Mouse (Mus musculus) kidney, embryonic 16.5 days (tissue): ENCODE data around the gene Ppa2. TPM values are rescaled to one million over a fixed set of nuclear protein-coding genes. Genes with fewer than 3 reads are reported as not detected.

ENCODE experiments used
- ATAC-seq: fragments of 200-750 bp; cut with Nextera tagmentation; 2 replicates; pipeline ENCODE4 v1.8.0; 2017; ENCODE audit warnings: moderate TSS enrichment; ENCODE audit not compliant: low FRiP score, low TSS enrichment
- H3K27ac ChIP-seq: fragments of 300-500 bp; sonication (generic); 2 replicates; pipeline ENCODE4 v1.5.1; 2014; ENCODE audit warnings: low read length
- H3K27me3 ChIP-seq: fragments of 300-500 bp; sonication (generic); 2 replicates; pipeline ENCODE4 v1.6.1; 2014; ENCODE audit warnings: low read length, control low read depth, mixed read lengths; ENCODE audit not compliant: insufficient read depth
- H3K36me3 ChIP-seq: fragments of 300-500 bp; sonication (generic); 2 replicates; pipeline ENCODE4 v1.6.1; 2014; ENCODE audit warnings: low read length, control low read depth, mixed read lengths; ENCODE audit not compliant: insufficient read depth
- H3K4me1 ChIP-seq: fragments of 300-500 bp; sonication (generic); 2 replicates; pipeline ENCODE4 v1.6.1; 2014; ENCODE audit warnings: low read length, control low read depth, mixed read lengths; ENCODE audit not compliant: insufficient read depth
- H3K4me2 ChIP-seq: fragments of 300-500 bp; sonication (generic); replicated peaks from 2 replicates; pipeline ENCODE4 v1.6.1; 2014; ENCODE audit warnings: low read depth, low read length
- H3K4me3 ChIP-seq: fragments of 300-500 bp; sonication (generic); 2 replicates; pipeline ENCODE4 v1.5.1; 2014; ENCODE audit warnings: mild to moderate bottlenecking, low read length
- H3K9ac ChIP-seq: fragments of 300-500 bp; sonication (generic); replicated peaks from 2 replicates; pipeline ENCODE4 v1.6.1; 2014; ENCODE audit warnings: low read length
- H3K9me3 ChIP-seq: fragments of 300-500 bp; sonication (generic); 2 replicates; pipeline ENCODE4 v1.6.1; 2016; ENCODE audit warnings: low read length, control low read depth
- WGBS: fragments of 180-500 bp; shearing (Covaris S2); extraction: QIAGEN DNeasy Blood & Tissue Kit; methylation state at CpG from one replicate; pipeline ENCODE4 v1.1.7; 2014; 5-methylcytosine and 5-hydroxymethylcytosine counted together
- polyA plus RNA-seq: library from polyadenylated mRNA; unstranded; fragments of >200 nt; fragmentation: Nextera tagmentation; extraction: Ambion mirVana; gene quantifications from 2 replicates; pipeline ENCODE4 v1.2.1, GENCODE M21; 2015

Gene Ppa2
- polyA plus RNA-seq, 1 experiment from 2014 or later = 114 TPM

- Histone ChIP-seq H3K27ac (no peak overlapping the region), H3K27me3 (no peaks in the 10 kb centered on the region), H3K9ac (no peak overlapping the region), H3K4me3 (no peak overlapping the region), H3K4me2 (no peak overlapping the region), H3K9me3 (no peaks in the 10 kb centered on the region), H3K4me1 (no peaks in the 10 kb centered on the region), H3K36me3 (no peaks in the 10 kb centered on the region)
- ATAC-seq = no peak
- 87% methylated on average over 9 of the region's 9 CpGs for WGBS
These were observed 56.2 kb downstream of the Ppa2 start for GRCm38 (mm10) chr3:133366096-133366495.

DNA sequence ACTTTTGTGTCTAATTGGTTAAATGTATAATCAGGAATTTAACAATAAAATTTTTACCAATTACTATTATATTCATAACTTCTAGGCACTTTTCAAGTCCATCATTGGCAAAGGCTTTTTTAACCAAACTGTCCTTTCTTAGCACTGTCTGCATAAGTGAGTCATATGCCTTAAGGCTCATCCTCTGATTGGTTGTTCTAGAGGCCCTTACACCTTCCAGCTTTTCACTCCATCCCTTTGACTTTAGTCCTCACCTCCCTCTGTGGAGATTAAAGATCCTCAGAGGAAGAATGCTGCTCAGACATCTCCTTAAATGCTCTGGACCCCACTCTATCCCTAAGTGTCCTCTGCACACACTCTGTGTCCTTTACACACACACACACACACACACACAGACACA is 68.3 kb downstream of the Ppa2 start:
- Histone ChIP-seq H3K9me3 (peaks cover 22% of the 10 kb centered on the region), H3K36me3 (peaks cover 43% of the 10 kb centered on the region), H3K4me1 (no peaks in the 10 kb centered on the region), H3K4me3 (no peak overlapping the region), H3K9ac (no peak overlapping the region), H3K27me3 (no peaks in the 10 kb centered on the region), H3K4me2 (no peak overlapping the region), H3K27ac (no peak overlapping the region)
- no peak for ATAC-seq

DNA sequence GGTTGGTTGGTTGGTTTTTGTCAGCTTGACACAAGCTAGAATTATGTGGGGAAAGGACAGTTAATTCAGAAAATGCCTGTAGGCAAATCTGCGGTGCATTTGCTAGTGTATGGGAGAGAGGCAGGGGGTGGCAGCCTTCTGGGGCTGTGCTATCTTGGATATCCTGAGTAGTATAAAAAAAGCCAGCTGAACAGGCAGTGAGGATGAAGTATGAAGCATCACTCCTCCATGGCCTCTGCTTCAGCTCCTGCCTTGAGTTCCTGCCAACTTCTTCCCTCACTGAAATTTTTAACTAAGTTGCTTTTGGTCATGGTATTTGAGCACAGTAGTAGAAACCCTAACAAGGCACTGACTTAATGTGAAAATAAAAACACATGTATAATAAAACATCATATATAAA is 70.1 kb downstream of the Ppa2 start:
- ATAC-seq = no peak
- Histone ChIP-seq H3K36me3 (peaks cover 36% of the 10 kb centered on the region), H3K27ac (no peak overlapping the region), H3K9me3 (peaks cover 21% of the 10 kb centered on the region), H3K4me2 (no peak overlapping the region), H3K4me1 (no peaks in the 10 kb centered on the region), H3K4me3 (no peak overlapping the region), H3K9ac (no peak overlapping the region), H3K27me3 (no peaks in the 10 kb centered on the region)
- WGBS = 96% methylated on average over 1 of the region's 1 CpGs

DNA sequence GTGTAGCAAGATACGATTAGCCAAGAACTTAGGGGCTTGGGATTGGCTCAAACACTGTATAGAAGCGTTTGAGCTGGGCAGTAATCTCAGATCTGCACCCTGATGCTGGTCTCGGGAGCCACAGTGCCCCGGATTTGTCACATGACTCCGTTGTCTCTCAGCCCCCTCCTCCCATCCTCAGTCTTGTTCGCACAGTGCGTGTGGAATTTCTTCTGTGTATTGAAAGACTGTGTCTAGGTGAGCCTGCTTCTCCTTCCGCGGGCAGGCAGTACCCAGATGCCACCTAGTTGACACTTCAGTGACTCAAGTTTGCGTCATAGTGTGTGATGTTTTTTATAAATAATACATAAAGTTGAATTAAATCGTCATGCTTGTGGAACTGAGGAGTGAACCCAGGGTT is 71.6 kb downstream of the Ppa2 start:
- peaks cover 26% of the 10 kb centered on the region for H3K36me3 ChIP-seq
- no peak overlapping the region for H3K9ac ChIP-seq
- no peak overlapping the region for H3K4me2 ChIP-seq
- H3K27ac ChIP-seq = no peak overlapping the region
- H3K9me3 ChIP-seq = peaks cover 21% of the 10 kb centered on the region
- WGBS = 88% methylated on average over 11 of the region's 11 CpGs
- H3K4me1 ChIP-seq = no peaks in the 10 kb centered on the region
- no peak overlapping the region for H3K4me3 ChIP-seq
- H3K27me3 ChIP-seq = no peaks in the 10 kb centered on the region
- ATAC-seq = 0 out of 2 replicates have a peak, but pooled peaks have one; percentile 24

GRCm38 (mm10) chr3:133382147-133382546 is 72.2 kb downstream of the Ppa2 start:
- no peak overlapping the region for H3K9ac ChIP-seq
- peaks cover 21% of the 10 kb centered on the region for H3K36me3 ChIP-seq
- no peaks in the 10 kb centered on the region for H3K4me1 ChIP-seq
- H3K4me2 ChIP-seq = no peak overlapping the region
- peaks cover 21% of the 10 kb centered on the region for H3K9me3 ChIP-seq
- H3K27me3 ChIP-seq = no peaks in the 10 kb centered on the region
- no peak overlapping the region for H3K4me3 ChIP-seq
- WGBS = 57% methylated on average over 9 of the region's 9 CpGs
- no peak for ATAC-seq
- no peak overlapping the region for H3K27ac ChIP-seq

GRCm38 (mm10) chr3:133384164-133384708 is 74.3 kb downstream of the Ppa2 start:
- peaks cover 5% of the 10 kb centered on the region for H3K36me3 ChIP-seq
- H3K4me2 ChIP-seq = no peak overlapping the region
- 60% methylated on average over 6 of the region's 6 CpGs for WGBS
- no peak; the same call in 1 of the 2 replicates for ATAC-seq
- no peaks in the 10 kb centered on the region for H3K27me3 ChIP-seq
- H3K9me3 ChIP-seq = peaks cover 5% of the 10 kb centered on the region
- no peak overlapping the region for H3K27ac ChIP-seq
- no peak overlapping the region for H3K4me3 ChIP-seq
- no peaks in the 10 kb centered on the region for H3K4me1 ChIP-seq
- no peak overlapping the region for H3K9ac ChIP-seq

DNA sequence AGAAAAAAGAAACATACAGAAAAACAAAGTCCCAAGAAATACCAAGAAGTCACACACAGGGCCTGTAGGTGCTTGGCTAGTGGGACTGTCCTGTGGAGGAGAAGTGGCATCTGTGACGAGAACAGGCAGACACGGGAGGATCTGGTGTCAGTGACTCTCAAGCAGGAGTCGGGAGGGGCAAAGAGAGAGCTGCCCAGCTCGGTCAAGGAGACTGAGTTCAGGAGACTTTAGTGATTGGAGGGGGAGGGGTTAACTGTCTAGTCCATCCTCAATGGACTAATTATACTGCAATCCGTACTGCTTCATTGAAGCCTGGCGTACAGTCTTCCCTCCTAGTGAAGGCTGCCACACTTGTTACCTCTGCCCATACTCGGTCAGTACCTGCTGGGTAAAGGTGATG is 77.4 kb downstream of the Ppa2 start:
- Histone ChIP-seq H3K4me2 (no peak overlapping the region), H3K4me1 (no peaks in the 10 kb centered on the region), H3K27me3 (no peaks in the 10 kb centered on the region), H3K9ac (no peak overlapping the region), H3K9me3 (no peaks in the 10 kb centered on the region), H3K27ac (no peak overlapping the region), H3K4me3 (no peak overlapping the region), H3K36me3 (no peaks in the 10 kb centered on the region)
- WGBS = 45% methylated on average over 7 of the region's 7 CpGs
- peak; percentile 78 for ATAC-seq

GRCm38 (mm10) chr3:133389803-133390387 is 80.0 kb downstream of the Ppa2 start:
- no peaks in the 10 kb centered on the region for H3K9me3 ChIP-seq
- 85% methylated on average over 10 of the region's 10 CpGs for WGBS
- H3K9ac ChIP-seq = no peak overlapping the region
- ATAC-seq = no peak
- no peak overlapping the region for H3K27ac ChIP-seq
- H3K4me1 ChIP-seq = no peaks in the 10 kb centered on the region
- no peaks in the 10 kb centered on the region for H3K27me3 ChIP-seq
- no peak overlapping the region for H3K4me2 ChIP-seq
- no peaks in the 10 kb centered on the region for H3K36me3 ChIP-seq
- H3K4me3 ChIP-seq = no peak overlapping the region

DNA sequence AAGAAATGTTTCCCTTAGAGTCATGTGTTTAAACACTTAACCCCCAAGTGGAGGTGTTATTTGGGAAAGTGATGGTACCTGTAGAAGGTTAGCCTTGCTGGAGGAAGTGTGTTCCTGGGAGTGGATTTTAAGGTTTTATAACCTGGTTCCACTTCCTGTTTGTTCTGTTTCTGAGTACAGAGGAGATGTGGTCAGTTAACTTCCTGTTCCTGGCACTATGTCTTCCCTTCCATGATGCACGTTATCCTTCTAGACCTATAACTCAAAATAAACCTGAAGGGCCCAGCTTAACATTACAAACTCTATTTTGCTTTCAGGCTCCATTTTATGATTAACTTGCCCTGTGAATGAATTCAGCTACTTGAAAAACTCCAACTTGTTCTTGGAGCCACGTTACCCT is 84.6 kb downstream of the Ppa2 start:
- Histone ChIP-seq H3K9me3 (no peaks in the 10 kb centered on the region), H3K4me2 (no peak overlapping the region), H3K4me3 (no peak overlapping the region), H3K27ac (no peak overlapping the region), H3K36me3 (no peaks in the 10 kb centered on the region), H3K27me3 (no peaks in the 10 kb centered on the region), H3K9ac (no peak overlapping the region), H3K4me1 (no peaks in the 10 kb centered on the region)
- no peak for ATAC-seq
- 61% methylated on average over 2 of the region's 2 CpGs for WGBS

- Histone ChIP-seq H3K36me3 (no peaks in the 10 kb centered on the region), H3K27ac (no peak overlapping the region), H3K4me1 (no peaks in the 10 kb centered on the region), H3K9me3 (no peaks in the 10 kb centered on the region), H3K9ac (no peak overlapping the region), H3K4me2 (no peak overlapping the region), H3K27me3 (no peaks in the 10 kb centered on the region), H3K4me3 (no peak overlapping the region)
- 84% methylated on average over 4 of the region's 4 CpGs for WGBS
- ATAC-seq = peak; percentile 76; the same call in 1 of the 2 replicates
These were observed 93.9 kb downstream of the Ppa2 start for GRCm38 (mm10) chr3:133403849-133404248.
